Mouse (Mus musculus) layer of hippocampus, adult 9-11 months (tissue): ENCODE results near the gene Tmem131l.

Source experiments
- DNase-seq: peaks from one replicate; pipeline ENCODE4 v3.0.0; 2022

Gene Tmem131l

DNA sequence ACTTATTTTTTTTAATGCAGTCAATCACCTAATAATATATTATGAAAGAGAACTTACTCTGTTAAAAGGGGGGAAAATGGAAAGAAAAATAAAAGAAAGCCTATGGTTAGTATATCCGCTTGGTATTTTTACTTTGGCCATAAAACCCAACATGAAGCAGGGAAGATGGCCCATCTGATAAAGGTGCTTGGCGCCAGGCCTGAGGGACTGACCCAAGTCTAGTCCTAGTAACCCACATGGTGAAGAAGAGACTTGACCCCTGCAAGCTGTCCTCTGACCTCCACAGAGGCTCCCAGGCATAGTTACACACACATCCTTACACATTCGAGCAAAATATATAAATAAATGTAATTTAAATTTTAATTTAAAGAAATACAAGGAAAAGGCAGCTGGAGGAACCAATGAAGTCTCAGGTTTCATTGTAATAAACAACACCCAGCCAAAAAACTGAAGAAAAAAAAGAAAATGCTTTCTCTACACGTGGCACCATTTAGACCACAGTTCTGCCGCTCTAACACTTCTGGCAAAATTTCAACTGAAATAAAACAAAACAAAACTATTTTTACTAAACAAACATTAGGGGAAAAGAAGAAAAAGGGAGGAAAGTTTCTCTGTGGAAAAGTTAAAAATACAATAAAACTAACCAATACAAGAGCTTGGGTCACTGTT, 28.8 kb downstream of the Tmem131l start:
- DNase-seq, result no peak

DNA sequence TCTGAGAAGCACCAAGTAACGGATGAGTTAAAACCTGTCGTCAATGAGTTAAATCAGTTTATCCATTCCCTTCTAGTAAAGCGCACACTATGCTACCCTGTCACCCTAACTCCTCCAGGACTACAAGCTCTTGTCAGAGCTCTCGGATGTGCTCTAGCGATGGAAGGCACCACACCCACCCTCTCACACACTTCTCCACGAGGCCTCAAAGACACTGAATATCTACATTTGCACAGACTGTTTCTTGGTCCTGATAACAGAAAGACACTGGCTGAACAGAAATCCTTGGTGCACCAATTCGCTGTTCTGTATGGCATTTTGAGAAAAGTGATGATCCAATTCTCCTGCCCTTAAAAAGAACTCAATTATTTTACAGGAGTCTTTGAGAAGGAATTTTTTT, 34.0 kb downstream of the Tmem131l start:
- DNase-seq, result no peak

DNA sequence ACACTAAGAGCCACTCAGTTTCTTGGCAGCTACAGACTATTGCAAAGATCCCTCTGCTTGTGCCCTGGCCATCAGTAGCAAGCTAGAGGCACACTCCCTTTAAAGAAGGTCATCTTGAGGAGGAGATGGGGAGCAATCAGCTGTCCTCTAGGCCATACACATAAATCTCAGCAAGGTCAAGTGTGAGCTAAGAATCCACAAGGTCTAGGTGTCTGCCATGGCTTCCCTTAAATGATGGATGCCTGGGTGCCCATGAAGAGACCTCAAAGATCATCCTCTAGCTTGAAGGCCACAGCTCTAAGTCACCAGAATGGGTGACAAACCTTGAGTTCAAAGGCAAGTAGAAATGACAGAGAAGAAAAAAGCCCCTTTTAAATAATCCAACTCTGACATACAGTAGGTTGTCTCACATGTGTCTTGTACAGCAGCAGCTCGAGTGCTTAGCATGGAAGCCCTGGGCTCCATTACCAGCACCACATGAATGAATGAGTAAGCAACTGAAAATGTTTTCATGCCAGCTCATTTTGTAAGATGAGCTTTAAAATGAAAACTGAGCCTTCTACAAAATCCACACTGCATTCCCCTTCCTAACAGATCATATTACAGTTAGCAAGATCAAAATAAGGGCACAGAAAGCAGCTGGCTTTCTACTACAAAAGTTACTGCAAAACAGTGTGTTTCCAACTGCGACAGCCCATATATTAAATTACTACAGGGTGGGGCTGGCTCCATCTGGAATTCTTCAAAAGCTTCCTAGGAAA, 35.5 kb downstream of the Tmem131l start:
- DNase-seq, result no peak

DNA sequence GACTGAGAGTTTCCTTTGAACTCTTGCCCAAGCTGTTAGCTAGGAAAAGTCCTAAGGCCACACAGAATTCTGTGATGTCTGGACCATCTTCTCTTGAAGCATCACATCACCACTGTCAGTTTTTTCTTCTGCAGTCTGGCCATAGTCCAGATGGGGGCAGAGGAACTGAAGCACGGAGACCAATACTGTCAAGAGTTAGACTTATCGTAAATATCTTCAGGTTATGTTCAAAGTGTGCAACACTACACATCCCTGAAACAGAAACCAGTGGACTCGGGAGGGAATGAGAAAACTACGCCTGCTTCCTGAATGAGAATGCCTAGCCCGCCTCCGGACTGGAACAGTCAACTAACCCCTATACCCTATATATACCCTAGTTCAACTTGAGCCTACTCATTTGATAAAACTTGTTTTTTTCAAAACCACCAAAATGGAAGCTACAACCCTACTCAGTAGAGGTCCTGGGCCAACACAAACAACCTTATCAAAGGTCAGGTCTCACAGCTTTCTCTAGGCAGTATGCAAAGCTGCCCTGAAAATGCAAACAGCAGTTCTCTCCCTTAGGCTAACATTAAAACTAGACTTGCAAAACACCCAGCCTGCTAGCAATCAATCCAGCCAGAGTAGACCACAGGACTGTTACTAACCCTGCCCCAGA, 37.4 kb downstream of the Tmem131l start:
- no peak for DNase-seq

DNA sequence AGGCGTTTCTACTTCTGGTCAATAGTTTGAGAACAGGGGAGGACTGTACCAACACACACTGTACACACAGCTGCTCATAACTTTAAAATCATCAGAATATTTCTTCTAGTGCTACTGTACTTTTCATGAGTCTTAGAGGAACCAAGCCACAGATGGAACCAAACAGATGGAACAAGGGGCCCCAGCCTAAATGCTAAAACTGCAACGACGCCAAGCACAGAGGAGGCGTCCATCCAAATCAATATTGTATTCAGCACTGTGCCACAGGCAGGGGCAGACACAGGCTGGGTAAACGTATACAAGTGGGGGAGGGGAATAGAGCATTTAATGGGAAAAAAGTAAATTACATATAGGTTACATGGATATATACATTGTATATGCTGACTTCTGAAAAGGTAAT, 42.4 kb downstream of the Tmem131l start:
- DNase-seq, result peak; percentile 42

DNA sequence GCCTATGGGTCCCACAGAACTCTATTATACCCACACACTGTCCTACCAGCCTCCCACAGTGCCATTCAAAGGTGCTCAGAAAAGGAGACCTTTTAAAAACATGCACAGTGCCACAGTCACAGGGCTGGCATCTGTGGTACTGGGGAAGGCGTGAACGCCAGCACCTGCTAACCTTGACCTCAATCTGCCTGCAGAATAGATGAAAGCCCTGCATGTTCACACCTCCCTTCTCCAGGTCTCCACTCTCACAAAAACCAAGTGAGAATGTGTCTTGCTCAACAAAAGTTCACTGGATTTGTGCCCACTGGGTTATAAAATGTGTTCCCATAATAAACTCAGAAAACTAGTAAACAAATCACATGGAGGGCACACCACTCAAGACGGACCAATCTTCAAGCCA, 42.9 kb downstream of the Tmem131l start:
- DNase-seq, result no peak

DNA sequence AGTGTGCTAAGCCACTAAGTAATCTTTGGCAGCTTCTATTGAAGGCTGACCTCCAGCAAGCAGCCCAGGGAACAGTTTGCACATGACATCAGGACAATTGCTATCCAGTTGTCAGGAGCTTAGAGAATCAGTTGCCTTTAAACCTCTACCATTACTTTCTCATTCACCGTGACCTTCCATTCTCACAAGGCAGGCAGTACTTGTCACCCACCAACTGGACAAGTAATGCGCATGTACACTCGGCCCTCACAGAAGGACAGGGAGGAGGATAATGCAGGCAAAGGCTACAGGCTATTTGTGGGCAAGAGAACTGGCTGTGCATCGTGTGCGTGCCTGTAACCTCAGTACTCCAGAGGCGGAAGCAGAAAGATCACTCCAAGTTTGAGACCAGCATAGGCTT, 43.9 kb downstream of the Tmem131l start:
- no peak for DNase-seq

DNA sequence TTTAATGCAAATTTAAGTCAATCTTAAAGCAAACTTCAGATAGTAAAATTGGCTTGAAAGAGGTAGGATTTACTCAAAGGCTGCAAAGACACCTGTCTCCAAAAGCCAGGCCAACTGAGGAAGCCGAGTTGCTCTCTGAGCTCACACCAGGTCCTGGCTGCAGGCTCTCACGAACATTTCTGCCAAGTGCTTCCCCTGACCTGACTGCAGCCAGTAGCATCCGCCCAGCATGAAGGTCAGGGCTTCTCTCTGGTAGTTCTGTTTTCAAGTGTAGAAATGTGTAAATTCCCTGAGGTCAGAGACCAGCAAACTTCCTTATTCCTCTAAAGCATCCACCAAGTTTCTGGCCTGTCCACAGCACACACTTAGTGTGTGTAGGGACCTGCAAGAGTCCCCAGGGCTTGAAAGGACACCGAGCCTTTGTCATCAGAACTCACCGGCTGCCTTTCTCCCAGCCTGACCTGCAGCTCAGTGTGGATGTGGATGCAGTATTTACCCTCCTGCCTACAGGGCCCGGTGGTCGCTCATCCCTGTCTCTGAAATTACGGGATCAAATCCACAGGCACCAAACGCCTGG, 44.6 kb downstream of the Tmem131l start:
- no peak for DNase-seq

DNA sequence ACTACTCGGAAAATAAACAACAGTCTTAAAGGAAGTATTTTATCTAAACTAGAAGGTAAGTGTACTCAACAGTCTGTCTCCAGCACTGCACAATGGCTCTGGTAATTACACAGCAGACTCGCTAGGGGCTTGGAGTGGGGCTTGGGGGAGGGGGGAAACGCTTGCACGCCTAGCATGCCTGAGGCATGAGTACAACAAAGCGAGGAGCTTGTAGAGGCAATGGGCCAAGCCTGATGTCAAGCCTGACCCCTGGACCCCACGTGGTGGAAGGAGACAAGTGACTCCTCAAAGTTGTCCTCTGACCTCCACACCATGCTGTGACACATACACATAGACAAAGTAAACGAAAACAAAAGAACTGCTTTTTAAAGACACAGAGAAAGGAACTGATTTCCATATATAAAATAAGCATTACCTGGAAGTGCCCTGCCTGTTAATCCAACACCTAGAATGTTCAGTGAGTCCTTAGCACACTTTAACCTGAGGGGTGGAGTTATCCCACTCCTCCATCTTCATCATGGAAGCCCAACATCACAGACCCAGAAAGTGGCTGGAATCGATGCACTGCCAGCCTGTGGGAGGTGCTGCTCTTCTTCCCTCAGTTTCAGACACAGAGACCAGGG, 45.6 kb downstream of the Tmem131l start:
- DNase-seq, result no peak

DNA sequence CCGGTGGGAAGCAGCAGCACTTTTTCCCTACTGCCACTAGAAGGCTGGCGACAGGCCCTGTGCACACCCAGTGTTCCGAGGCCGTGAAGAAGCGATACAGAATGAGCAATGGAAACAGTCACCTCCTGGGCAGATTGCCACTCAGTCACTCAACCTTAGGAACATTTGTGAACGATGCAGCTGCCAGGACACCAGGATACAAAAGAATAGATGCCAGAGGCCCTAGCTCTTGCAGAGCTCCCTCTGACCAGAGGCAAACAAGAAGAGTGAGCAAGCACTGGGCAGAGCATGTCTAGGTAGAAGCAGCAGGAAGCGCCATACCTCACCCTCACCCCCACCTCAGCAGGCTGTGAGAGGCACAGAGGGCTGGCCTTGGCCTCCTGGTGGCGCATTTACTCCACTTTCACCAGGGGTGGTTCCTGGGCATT, 46.9 kb downstream of the Tmem131l start:
- DNase-seq, result peak; percentile 57

DNA sequence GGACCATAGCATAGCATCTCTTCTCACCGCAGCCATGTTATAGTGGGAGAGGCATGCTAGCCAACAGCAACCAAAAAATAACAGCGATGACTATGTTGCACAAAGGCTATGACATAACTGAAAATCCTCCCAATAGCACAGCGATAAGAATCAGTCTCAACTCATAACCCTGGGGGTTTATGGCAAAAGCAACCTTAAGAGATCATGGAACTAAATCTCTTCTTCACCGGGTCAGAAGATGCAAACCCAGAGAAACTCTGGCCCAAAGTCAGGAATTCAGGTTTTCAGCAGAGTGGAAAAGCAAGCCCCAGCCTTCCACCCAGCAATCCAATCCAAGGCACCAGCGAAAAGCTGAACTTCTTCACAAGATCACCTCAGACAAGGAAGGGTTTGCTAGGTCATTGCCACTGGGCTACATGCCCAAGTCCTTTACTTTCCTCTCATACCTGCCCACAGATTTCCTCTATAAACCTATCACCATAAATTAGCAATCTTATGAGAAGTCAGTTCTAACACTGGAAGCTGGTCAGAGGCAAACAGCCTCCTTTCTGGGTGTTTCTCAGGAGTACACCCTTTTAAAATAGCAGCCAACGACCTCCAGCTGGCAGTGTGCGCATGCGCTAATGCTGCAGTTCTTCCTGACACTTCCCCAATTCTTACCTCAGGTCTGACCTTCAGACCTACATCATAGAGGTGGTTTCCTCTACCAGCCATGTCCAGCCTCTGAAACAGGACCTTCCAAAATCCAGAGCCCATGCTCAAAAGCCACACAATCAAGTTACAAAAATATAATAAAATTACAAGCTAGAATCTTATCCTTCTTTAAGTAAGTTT, 48.1 kb downstream of the Tmem131l start:
- no peak for DNase-seq

DNA sequence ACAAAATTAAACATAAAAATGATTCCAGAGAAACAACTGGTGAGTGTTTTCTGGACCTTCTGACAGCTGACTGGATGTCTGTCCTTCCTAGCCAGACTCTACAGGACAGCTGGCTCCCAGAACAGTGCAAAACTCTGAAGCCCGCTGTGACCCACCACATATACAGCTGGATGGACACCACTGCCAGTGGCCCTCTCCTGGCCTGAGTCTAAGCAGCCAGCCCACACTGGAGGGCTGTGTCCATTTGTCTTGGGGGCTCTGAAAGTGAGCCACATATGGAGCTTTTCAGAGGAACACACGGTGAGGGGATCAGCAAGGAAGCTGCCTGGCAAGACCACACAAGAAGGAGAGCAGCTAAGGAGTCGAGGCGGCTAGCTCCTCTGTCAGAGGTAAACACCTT, 51.8 kb downstream of the Tmem131l start:
- DNase-seq, result no peak

DNA sequence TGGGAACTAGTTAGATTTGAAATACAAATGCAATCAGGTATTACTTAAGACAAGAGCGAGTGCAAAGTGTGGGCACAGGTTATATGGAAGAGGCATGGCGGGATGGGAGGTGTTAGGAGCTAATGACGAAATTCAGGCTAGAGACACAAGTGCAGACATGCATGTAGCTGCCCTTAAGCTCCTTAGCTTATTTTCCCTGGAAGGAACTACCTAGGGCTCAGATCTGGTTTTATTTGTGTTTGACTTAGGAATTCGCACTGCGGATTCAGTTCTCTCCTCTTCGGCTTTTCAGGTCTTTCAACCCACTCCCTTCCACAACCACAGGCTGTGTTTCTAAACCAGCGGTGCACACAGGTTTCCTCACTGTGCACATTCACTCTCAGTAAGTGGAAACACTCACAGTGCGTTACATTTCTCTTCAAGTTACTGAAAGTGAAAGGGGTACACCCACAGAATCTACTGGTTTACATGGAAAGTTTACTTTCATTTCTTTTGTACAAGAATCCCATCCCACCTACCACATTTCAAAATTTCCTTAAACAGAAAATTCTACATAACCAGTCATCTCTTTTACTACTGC, 52.4 kb downstream of the Tmem131l start:
- no peak for DNase-seq

DNA sequence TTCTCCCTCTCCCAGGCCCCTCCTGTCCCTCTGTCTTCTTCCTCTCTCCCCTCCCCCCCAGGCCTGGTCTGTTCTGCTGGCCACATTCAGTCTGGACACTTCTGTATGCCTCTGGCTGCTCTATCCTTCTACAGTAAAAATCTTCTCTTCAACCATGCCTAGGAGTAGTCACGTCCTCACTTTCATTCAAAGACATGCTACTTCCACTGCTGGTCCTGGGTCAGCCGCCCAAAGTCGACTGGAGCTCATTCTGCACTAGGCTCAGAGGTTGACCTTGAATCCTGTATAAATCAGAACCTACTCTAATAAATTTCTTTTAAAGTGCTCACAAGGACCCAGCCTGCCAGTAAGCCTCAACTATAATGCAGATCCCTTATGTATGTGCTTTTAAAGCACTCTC, 53.2 kb downstream of the Tmem131l start:
- no peak for DNase-seq

DNA sequence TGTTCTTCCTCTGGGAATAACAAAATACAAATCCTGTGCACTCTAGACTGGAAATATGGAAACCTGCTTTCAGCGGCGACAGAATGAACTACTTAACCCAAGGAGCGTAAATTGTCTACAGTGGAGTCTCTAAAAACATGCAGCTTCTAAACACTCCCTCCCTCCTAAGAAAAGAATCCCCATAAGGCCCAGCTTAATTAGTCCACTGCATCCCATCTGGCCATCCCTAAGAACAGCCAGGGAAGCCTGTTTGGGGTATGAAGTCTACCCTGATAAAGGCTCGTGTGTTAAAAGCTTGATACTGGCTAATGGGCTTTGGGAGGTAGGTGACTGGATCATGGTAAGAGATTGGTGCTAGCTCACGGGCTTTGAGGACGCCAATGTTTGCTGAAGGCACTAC, 54.5 kb downstream of the Tmem131l start:
- no peak for DNase-seq

DNA sequence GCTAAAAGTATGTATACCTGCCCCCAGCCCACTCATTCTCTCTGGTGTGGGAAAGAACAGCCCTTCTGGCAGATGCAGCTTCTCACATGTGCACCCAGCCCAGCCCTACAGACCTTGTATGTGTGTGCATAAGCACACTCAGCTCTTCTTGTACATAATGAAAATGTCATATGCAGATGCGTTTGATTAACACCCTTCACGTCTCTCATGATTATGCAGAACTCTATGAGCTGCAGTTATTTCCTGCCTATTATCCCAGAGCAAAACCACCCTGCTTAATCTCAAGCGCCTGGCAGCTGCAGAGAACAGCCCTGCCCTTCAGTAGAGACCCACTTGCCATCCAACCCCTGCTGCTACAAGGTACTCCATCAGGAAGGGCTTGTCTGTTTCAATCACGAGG, 55.6 kb downstream of the Tmem131l start:
- no peak for DNase-seq

DNA sequence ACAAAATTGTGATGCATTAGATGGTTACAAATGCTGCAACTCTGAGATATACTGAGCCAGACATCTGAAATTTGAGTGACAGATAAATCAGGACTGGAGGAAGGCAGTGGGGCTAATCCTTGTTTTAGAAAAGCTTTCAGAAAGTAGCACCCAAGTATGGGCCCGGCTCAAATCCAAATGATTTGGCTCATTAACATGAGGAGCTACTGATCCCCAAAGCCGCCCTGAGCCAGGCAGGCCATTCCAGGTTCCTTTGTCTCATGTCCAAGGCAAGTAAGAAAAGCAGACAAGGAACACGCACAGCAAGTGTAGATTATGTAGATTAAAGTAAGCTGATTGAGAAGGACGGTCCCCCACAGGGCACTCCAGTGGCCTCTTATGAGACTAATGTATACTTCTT, 57.2 kb downstream of the Tmem131l start:
- no peak for DNase-seq

DNA sequence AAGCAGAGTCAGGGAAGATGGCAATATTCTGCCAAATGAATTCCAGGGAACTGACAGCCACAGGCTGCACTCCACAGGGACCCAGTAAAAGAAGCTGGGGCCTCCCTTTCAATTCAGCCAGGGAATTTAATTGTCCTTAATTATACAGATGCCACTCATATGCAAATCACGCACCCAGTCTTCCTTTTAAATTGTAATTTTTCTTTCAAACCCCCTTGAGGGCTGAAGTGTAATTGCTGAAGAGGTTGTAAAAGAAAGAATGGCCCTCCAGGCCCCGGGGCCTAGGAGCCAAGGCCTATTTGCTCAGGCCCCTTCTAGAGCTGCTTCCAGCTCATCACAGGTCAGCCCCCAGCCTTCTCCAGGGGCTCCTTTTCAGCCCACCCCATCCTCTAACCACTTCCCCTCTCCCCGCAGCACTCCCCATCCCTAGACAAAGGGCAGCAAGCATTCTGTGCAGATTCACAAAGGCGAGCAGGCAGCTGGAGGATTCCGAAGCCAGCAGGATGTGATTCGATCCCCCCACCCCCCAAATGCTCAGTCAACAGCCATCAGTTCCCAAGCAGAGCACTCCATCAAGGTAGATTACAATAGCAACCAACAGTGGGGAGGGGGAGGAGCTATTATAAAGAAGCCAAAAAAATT, 59.6 kb downstream of the Tmem131l start:
- peak; percentile 28 for DNase-seq

DNA sequence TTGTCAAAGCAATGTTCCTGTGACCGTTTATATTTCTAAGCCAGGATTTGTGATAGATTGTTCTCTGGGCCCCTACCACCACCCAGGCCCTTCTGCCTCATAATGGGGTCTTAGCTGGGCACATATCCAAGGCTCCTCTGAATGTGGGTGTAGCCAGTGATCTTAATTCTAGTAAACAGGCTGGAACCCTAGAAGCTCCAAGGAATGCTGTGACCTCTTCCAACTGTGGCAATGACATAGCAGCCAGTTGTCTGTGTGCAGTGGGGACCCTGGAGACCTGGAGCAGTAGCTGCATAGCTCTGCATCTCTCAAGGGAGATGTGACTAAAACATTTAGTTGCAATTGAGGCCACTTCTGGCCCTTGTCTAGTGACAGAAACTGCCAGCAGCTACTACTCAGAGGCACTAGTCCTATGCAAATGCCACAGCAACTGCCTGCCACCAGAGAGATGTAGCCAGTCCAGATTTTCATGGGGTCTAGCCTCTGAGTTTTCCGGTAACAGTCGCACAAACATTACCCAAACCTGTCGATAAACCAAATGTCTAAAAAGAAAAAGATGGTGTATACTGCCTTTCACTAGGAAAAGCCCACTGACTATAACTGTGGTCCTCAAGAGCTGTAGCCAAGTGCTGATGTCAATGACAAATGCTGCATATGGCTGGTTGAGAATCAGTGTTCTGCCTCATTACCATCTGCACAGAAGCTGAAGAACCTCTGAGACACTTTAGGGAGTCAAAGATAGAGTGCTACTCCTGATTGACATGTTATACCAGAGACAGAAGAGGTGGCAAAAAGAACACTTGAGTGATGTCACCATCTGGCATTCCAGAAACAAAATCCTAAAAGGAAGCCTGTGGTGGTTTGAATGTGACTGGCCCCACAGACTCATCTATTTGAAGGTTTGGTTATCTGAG, 61.2 kb downstream of the Tmem131l start:
- DNase-seq, result no peak

DNA sequence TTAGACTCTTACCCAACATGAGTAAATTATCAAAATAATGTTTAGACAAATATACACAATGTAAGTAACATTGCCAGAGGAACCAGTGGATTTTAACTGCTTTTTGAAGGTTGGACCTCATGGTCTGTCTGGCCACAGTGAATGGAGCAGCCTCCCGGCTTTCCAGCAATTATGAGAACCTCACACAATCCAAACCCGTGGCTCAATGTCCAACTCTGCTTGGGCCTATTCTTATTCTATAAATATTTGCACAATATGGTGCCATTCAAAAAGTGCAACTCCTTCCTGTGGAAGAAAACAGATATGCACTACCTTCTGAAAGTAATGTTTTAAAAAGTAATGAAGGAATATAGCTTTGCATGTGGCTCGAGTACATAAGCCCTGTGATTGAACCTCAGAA, 62.2 kb downstream of the Tmem131l start:
- DNase-seq, result no peak
